Mouse (Mus musculus) retina, postnatal 1 day (tissue): ENCODE results near the gene Dao.

Source experiments
- DNase-seq: peaks from one replicate; pipeline ENCODE4 v3.0.0-alpha.2; 2012

The Dao gene

GRCm38 (mm10) chr5:114030652-114031051 is 27.1 kb downstream of the Dao start:
- no peak for DNase-seq

- no peak for DNase-seq
These were observed 28.8 kb downstream of the Dao start for GRCm38 (mm10) chr5:114032161-114032763.

GRCm38 (mm10) chr5:114034393-114034792 is 30.9 kb downstream of the Dao start:
- DNase-seq = no peak

GRCm38 (mm10) chr5:114035111-114035510 is 31.6 kb downstream of the Dao start:
- peak; percentile 29 for DNase-seq

- no peak for DNase-seq
These were observed 37.0 kb downstream of the Dao start for GRCm38 (mm10) chr5:114040508-114040907.

- DNase-seq = no peak
These were observed 37.4 kb downstream of the Dao start for GRCm38 (mm10) chr5:114040911-114041310.

- peak; percentile 65 for DNase-seq
These were observed 37.9 kb downstream of the Dao start for GRCm38 (mm10) chr5:114041327-114041930.

- DNase-seq = no peak
These were observed 40.3 kb downstream of the Dao start for GRCm38 (mm10) chr5:114043800-114044199.

- DNase-seq = peak; percentile 36
These were observed 41.6 kb downstream of the Dao start for GRCm38 (mm10) chr5:114045134-114045533.

- DNase-seq = no peak
These were observed 42.6 kb downstream of the Dao start for GRCm38 (mm10) chr5:114046151-114046550.

- no peak for DNase-seq
These were observed 43.1 kb downstream of the Dao start for GRCm38 (mm10) chr5:114046604-114047003.

- no peak for DNase-seq
These were observed 43.7 kb downstream of the Dao start for GRCm38 (mm10) chr5:114047182-114047581.

- DNase-seq = no peak
These were observed 45.3 kb downstream of the Dao start for GRCm38 (mm10) chr5:114048731-114049308.

GRCm38 (mm10) chr5:114052246-114052761 is 48.8 kb downstream of the Dao start:
- DNase-seq = peak; percentile 86

- no peak for DNase-seq
These were observed 53.7 kb downstream of the Dao start for GRCm38 (mm10) chr5:114057129-114057731.

- no peak for DNase-seq
These were observed 58.2 kb downstream of the Dao start for GRCm38 (mm10) chr5:114061675-114062074.

- DNase-seq = no peak
These were observed 60.5 kb downstream of the Dao start for GRCm38 (mm10) chr5:114063958-114064357.

- no peak for DNase-seq
These were observed 61.7 kb downstream of the Dao start, which contains the start of gene Usp30 for GRCm38 (mm10) chr5:114065161-114065560. Gene Usp30 (plus strand): TSS chr5:114065461.

- no peak for DNase-seq
These were observed 63.1 kb downstream of the Dao start for GRCm38 (mm10) chr5:114066601-114067000.

- no peak for DNase-seq
These were observed 64.0 kb downstream of the Dao start for GRCm38 (mm10) chr5:114067543-114067942.

- DNase-seq = no peak
These were observed 64.5 kb downstream of the Dao start for GRCm38 (mm10) chr5:114067982-114068381.

- no peak for DNase-seq
These were observed 67.4 kb downstream of the Dao start for GRCm38 (mm10) chr5:114070858-114071257.

GRCm38 (mm10) chr5:114072262-114072661 is 68.8 kb downstream of the Dao start:
- DNase-seq = peak; percentile 68
